Mouse (Mus musculus): Measurements from ENCODE around the gene Foxs1. TPM values are rescaled to one million over a fixed set of nuclear protein-coding genes. Genes with fewer than 3 reads are reported as not detected.

The Foxs1 gene
- polyA plus RNA-seq, 1 experiment: 1.3 TPM

GRCm38 (mm10) chr2:152911432-152911831 lies 21.6 kb downstream of the Foxs1 start:
- TF ChIP-seq POLR2A (IDR thresholded peaks at IDR 0.05; ENCODE audit: low read depth, low read length) (no peak), CTCF (IDR thresholded peaks at IDR 0.05; ENCODE audit: extremely low read depth, insufficient read length, insufficient replicate concordance, low read depth, low read length) (no peak)

GRCm38 (mm10) chr2:152911031-152911430 lies 22.0 kb downstream of the Foxs1 start, which contains the start of gene Mylk2:
Gene Mylk2 (plus strand): TSS chr2:152911352.
- H3K27me3 ChIP-seq (ENCODE audit: control insufficient read depth, insufficient read depth, low read length): peaks cover 8% of the 10 kb centered on the region; the same call in 1 of the 2 replicates
- no peak for TF ChIP-seq CTCF (IDR thresholded peaks at IDR 0.05; ENCODE audit: extremely low read depth, insufficient read length, insufficient replicate concordance, low read depth, low read length)
- TF ChIP-seq POLR2A (IDR thresholded peaks at IDR 0.05; ENCODE audit: low read depth, low read length): no peak
- H3K36me3 ChIP-seq (ENCODE audit: control insufficient read depth, insufficient read depth, low read length): no peaks in the 10 kb centered on the region
- 0 out of 2 replicates have a peak, but pooled peaks cover 2% of the 10 kb centered on the region for H3K4me1 ChIP-seq (ENCODE audit: control insufficient read depth, insufficient read depth, insufficient read length, low read length)
- no peak within 1 kb of the TSS for H3K4me3 ChIP-seq (ENCODE audit: low read depth, low read length)
- H3K27ac ChIP-seq (ENCODE audit: insufficient read depth, low read depth, low read length): no peak within 1 kb of the TSS
- 12% methylated on average over 12 of the region's 12 CpGs for WGBS

More at GRCm38 (mm10) chr2:152911432-152911831, 21.6 kb downstream of the Foxs1 start:
- Histone ChIP-seq H3K36me3 (ENCODE audit: control insufficient read depth, insufficient read depth, low read length) (no peaks in the 10 kb centered on the region), H3K27me3 (ENCODE audit: control insufficient read depth, insufficient read depth, low read length) (peaks cover 8% of the 10 kb centered on the region; the same call in 1 of the 2 replicates), H3K4me1 (ENCODE audit: control insufficient read depth, insufficient read depth, insufficient read length, low read length) (0 out of 2 replicates have a peak, but pooled peaks cover 2% of the 10 kb centered on the region), H3K4me3 (ENCODE audit: low read depth, low read length) (no peak overlapping the region), H3K27ac (ENCODE audit: insufficient read depth, low read depth, low read length) (no peak overlapping the region)
- 20% methylated on average over 6 of the region's 6 CpGs for WGBS

GRCm38 (mm10) chr2:152909848-152910247 lies 23.2 kb downstream of the Foxs1 start:
- 76% methylated on average over 6 of the region's 6 CpGs for WGBS
- Histone ChIP-seq H3K27ac (ENCODE audit: insufficient read depth, low read depth, low read length) (no peak overlapping the region), H3K4me1 (ENCODE audit: control insufficient read depth, insufficient read depth, insufficient read length, low read length) (peaks cover 2% of the 10 kb centered on the region; the same call in 1 of the 2 replicates), H3K27me3 (ENCODE audit: control insufficient read depth, insufficient read depth, low read length) (peaks cover 8% of the 10 kb centered on the region; the same call in 1 of the 2 replicates), H3K36me3 (ENCODE audit: control insufficient read depth, insufficient read depth, low read length) (no peaks in the 10 kb centered on the region), H3K4me3 (ENCODE audit: low read depth, low read length) (no peak overlapping the region)
- TF ChIP-seq POLR2A (IDR thresholded peaks at IDR 0.05; ENCODE audit: low read depth, low read length) (no peak), CTCF (IDR thresholded peaks at IDR 0.05; ENCODE audit: extremely low read depth, insufficient read length, insufficient replicate concordance, low read depth, low read length) (no peak)

- no peak overlapping the region for H3K4me3 ChIP-seq (ENCODE audit: low read depth, low read length)
- no peaks in the 10 kb centered on the region for H3K27me3 ChIP-seq (ENCODE audit: control insufficient read depth, insufficient read depth, low read length)
- WGBS: 45% methylated on average over 14 of the region's 14 CpGs
- TF ChIP-seq CTCF (IDR thresholded peaks at IDR 0.05; ENCODE audit: extremely low read depth, insufficient read length, insufficient replicate concordance, low read depth, low read length) (no peak), POLR2A (IDR thresholded peaks at IDR 0.05; ENCODE audit: low read depth, low read length) (no peak)
- peaks cover 2% of the 10 kb centered on the region; the same call in 1 of the 2 replicates for H3K4me1 ChIP-seq (ENCODE audit: control insufficient read depth, insufficient read depth, insufficient read length, low read length)
- H3K36me3 ChIP-seq (ENCODE audit: control insufficient read depth, insufficient read depth, low read length): no peaks in the 10 kb centered on the region
- H3K27ac ChIP-seq (ENCODE audit: insufficient read depth, low read depth, low read length): no peak overlapping the region; the same call in 1 of the 2 replicates
Measured at GRCm38 (mm10) chr2:152907114-152907943, 25.7 kb downstream of the Foxs1 start.

- no peak for TF ChIP-seq CTCF (IDR thresholded peaks at IDR 0.05; ENCODE audit: extremely low read depth, insufficient read length, insufficient replicate concordance, low read depth, low read length)
- TF ChIP-seq POLR2A (IDR thresholded peaks at IDR 0.05; ENCODE audit: low read depth, low read length): no peak
- 61% methylated on average over 9 of the region's 9 CpGs for WGBS
Measured at GRCm38 (mm10) chr2:152906274-152907037, 26.6 kb downstream of the Foxs1 start.

GRCm38 (mm10) chr2:152905036-152905829 lies 27.8 kb downstream of the Foxs1 start:
- no peaks in the 10 kb centered on the region for H3K27me3 ChIP-seq (ENCODE audit: control insufficient read depth, insufficient read depth, low read length)
- no peaks in the 10 kb centered on the region for H3K36me3 ChIP-seq (ENCODE audit: control insufficient read depth, insufficient read depth, low read length)
- peaks cover 2% of the 10 kb centered on the region; the same call in 1 of the 2 replicates for H3K4me1 ChIP-seq (ENCODE audit: control insufficient read depth, insufficient read depth, insufficient read length, low read length)
- no peak overlapping the region for H3K4me3 ChIP-seq (ENCODE audit: low read depth, low read length)
- no peak overlapping the region for H3K27ac ChIP-seq (ENCODE audit: insufficient read depth, low read depth, low read length)
- WGBS: 55% methylated on average over 11 of the region's 11 CpGs
- no peak for TF ChIP-seq CTCF (IDR thresholded peaks at IDR 0.05; ENCODE audit: extremely low read depth, insufficient read length, insufficient replicate concordance, low read depth, low read length)
- TF ChIP-seq POLR2A (IDR thresholded peaks at IDR 0.05; ENCODE audit: low read depth, low read length): no peak

More at GRCm38 (mm10) chr2:152906274-152907037, 26.6 kb downstream of the Foxs1 start:
- peaks cover 2% of the 10 kb centered on the region; the same call in 1 of the 2 replicates for H3K4me1 ChIP-seq (ENCODE audit: control insufficient read depth, insufficient read depth, insufficient read length, low read length)
- no peaks in the 10 kb centered on the region for H3K36me3 ChIP-seq (ENCODE audit: control insufficient read depth, insufficient read depth, low read length)
- H3K27me3 ChIP-seq (ENCODE audit: control insufficient read depth, insufficient read depth, low read length): no peaks in the 10 kb centered on the region
- H3K27ac ChIP-seq (ENCODE audit: insufficient read depth, low read depth, low read length): no peak overlapping the region; the same call in 1 of the 2 replicates
- H3K4me3 ChIP-seq (ENCODE audit: low read depth, low read length): no peak overlapping the region

All from small intestine, adult 2 months (tissue).